Mouse (Mus musculus) hindbrain, embryonic 12.5 days (tissue): Measurements from ENCODE around the gene Mcl1. TPM values are rescaled to one million over a fixed set of nuclear protein-coding genes. Genes with fewer than 3 reads are reported as not detected.

Source experiments
- ATAC-seq: fragments of 200-750 bp; cut with Nextera tagmentation; 2 replicates; pipeline ENCODE4 v1.8.0; 2017; ENCODE audit warnings: moderate TSS enrichment; ENCODE audit not compliant: low FRiP score
- H3K27ac ChIP-seq: fragments of 300-500 bp; sonication (generic); 2 replicates; pipeline ENCODE4 v1.5.1; 2016; ENCODE audit warnings: mild to moderate bottlenecking
- H3K27me3 ChIP-seq: fragments of 300-500 bp; sonication (generic); 2 replicates; pipeline ENCODE4 v1.6.1; 2016; ENCODE audit warnings: mild to moderate bottlenecking
- H3K36me3 ChIP-seq: fragments of 300-500 bp; sonication (generic); 2 replicates; pipeline ENCODE4 v1.6.1; 2016; ENCODE audit warnings: mild to moderate bottlenecking
- H3K4me1 ChIP-seq: fragments of 300-500 bp; sonication (generic); 2 replicates; pipeline ENCODE4 v1.6.1; 2016
- H3K4me2 ChIP-seq: fragments of 300-500 bp; sonication (generic); replicated peaks from 2 replicates; pipeline ENCODE4 v1.6.1; 2016; ENCODE audit warnings: mild to moderate bottlenecking
- H3K4me3 ChIP-seq: fragments of 300-500 bp; sonication (generic); 2 replicates; pipeline ENCODE4 v1.5.1; 2016; ENCODE audit warnings: mild to moderate bottlenecking
- H3K9ac ChIP-seq: fragments of 300-500 bp; sonication (generic); 2 replicates; pipeline ENCODE4 v1.6.1; 2016; ENCODE audit warnings: mild to moderate bottlenecking, moderate library complexity
- H3K9me3 ChIP-seq: fragments of 300-500 bp; sonication (generic); replicated peaks from 2 replicates; pipeline ENCODE4 v1.6.1; 2016; ENCODE audit warnings: mild to moderate bottlenecking
- WGBS: fragments of 180-500 bp; shearing (Covaris S2); methylation state at CpG from one replicate; pipeline ENCODE4 v1.1.7; 2016; 5-methylcytosine and 5-hydroxymethylcytosine counted together
- polyA plus RNA-seq: library from polyadenylated mRNA; unstranded; fragments of >200 nt; fragmentation: Nextera tagmentation; extraction: Ambion mirVana; gene quantifications from 2 replicates; pipeline ENCODE4 v1.2.1, GENCODE M21; 2016

Gene Mcl1
- polyA plus RNA-seq, 1 experiment from 2014 or later = 86.4 TPM

DNA sequence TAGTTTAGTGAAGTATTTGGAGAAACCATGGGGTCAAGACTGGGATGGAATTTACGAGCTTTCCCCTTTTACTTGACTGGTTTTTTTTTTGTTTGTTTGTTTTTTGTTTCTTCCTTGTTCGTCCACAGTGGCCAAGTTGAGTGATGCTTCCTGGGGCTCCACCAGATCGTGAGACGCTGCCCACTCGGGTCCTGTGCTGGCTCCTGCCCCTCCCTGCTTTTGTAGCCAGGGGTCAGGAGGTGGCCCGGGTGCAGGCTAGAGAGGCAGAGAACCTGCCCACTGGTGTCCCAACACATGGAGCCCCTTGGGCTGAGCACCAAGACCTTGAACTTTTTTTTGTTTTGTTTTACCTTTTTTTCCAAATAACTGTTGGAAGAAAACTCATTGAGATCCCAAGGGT, 27.3 kb upstream of the Mcl1 start:
- peaks cover 87% of the 10 kb centered on the region for H3K36me3 ChIP-seq
- WGBS = 75% methylated on average over 6 of the region's 6 CpGs

DNA sequence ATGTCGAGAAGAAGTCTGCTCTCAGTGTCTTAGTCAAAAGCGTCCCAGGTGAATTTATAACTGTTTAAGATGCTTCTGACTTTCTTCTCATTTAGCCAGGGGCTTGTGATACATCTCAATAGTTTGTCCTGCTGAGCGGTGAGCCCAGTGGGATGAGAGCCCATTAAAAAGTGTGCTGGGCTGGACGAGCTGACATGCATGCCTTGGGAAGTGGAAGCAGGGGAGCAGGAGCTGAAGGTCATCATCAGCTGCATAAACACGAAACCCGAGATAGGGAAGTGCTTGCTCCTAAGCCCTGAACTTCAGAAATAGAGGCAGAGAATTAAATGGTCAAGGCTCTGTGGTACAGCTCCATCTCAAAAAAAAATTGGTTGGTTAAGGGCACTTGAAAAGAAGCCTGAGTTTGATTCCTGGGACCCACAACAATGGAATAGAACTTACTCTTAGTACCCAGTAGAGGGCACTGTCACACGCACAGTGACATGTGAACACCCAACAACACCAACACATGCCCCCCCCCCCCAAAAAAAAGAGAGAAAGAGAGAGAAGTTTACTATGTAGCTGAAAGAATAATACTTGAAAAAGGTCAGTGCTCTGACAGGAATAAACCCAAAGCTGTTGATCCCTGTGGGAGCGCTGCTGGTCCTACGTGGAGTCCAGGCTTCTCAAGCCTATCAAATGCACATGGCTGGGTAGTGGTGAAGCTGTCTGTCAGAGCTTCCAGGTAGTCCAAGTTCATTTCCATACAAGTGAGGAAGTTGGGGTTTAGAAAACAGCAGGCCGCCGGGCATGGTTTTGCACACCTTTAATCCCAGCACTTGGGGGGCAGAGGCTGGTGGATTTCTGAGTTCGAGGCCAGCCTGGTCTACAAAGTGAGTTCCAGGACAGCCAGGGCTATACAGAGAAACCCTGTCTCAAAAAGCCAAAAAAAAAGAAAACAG, 25.7 kb upstream of the Mcl1 start:
- H3K27ac ChIP-seq = no peak overlapping the region
- no peaks in the 10 kb centered on the region for H3K27me3 ChIP-seq
- no peak overlapping the region for H3K9ac ChIP-seq
- ATAC-seq = no peak
- H3K36me3 ChIP-seq = peaks cover 90% of the 10 kb centered on the region
- H3K4me3 ChIP-seq = no peak overlapping the region
- H3K9me3 ChIP-seq = no peaks in the 10 kb centered on the region
- no peaks in the 10 kb centered on the region for H3K4me1 ChIP-seq
- WGBS = 79% methylated on average over 12 of the region's 12 CpGs
- H3K4me2 ChIP-seq = no peak overlapping the region

More for the DNA sequence above, 27.3 kb upstream of the Mcl1 start:
- peaks cover 1% of the 10 kb centered on the region for H3K4me1 ChIP-seq
- no peaks in the 10 kb centered on the region for H3K9me3 ChIP-seq
- ATAC-seq = no peak
- H3K27ac ChIP-seq = no peak overlapping the region
- no peak overlapping the region for H3K4me3 ChIP-seq
- no peak overlapping the region for H3K4me2 ChIP-seq
- no peak overlapping the region for H3K9ac ChIP-seq
- H3K27me3 ChIP-seq = no peaks in the 10 kb centered on the region

DNA sequence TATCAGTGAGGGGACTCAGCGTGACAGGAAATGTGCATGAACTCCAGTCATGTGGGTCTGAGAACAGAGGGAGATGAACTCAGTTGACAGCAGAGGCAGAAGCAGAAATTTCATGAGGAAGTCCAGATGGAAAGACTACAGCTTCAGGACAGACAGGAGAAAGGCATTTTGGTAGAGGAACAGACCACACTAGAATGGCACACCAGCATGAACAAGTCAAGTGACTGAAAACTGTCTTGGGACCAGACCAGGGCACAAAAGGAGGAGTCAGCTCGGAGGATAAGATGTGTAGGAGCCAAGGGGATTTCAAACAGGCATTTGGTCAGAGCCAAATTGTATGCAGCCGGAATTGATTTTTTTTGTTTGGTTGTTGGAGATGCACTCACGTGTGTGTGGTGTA, 23.0 kb upstream of the Mcl1 start:
- H3K36me3 ChIP-seq = peaks cover 87% of the 10 kb centered on the region
- no peak overlapping the region for H3K27ac ChIP-seq
- H3K9ac ChIP-seq = no peak overlapping the region
- H3K4me3 ChIP-seq = no peak overlapping the region
- H3K4me1 ChIP-seq = no peaks in the 10 kb centered on the region
- ATAC-seq = no peak
- no peak overlapping the region for H3K4me2 ChIP-seq
- H3K27me3 ChIP-seq = no peaks in the 10 kb centered on the region
- WGBS = 81% methylated on average over 4 of the region's 4 CpGs
- no peaks in the 10 kb centered on the region for H3K9me3 ChIP-seq

DNA sequence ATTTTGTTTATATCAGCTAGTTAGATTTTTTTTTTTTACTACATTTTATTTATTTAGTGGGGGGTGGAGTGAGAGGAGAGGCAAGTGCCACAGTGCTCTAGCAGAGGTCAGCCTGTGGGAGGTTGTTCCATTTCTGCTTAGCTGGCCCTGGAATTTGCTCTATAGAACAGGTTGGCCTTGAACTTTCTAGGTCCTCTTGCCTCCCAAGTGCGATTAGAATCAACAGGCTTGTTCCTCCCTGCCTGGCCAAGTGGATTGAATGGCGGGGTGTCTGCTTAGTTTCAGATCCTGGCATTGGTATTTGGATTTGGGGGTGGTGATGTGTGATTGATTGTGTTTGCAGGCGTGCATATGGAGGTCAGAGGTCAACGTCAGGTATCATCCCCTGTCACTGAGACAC, 22.5 kb upstream of the Mcl1 start:
- peaks cover 84% of the 10 kb centered on the region for H3K36me3 ChIP-seq
- no peak overlapping the region for H3K27ac ChIP-seq
- no peak for ATAC-seq
- no peak overlapping the region for H3K4me3 ChIP-seq
- 86% methylated on average over 4 of the region's 4 CpGs for WGBS
- no peaks in the 10 kb centered on the region for H3K9me3 ChIP-seq
- no peaks in the 10 kb centered on the region for H3K27me3 ChIP-seq
- H3K4me2 ChIP-seq = no peak overlapping the region
- H3K9ac ChIP-seq = no peak overlapping the region
- H3K4me1 ChIP-seq = no peaks in the 10 kb centered on the region

DNA sequence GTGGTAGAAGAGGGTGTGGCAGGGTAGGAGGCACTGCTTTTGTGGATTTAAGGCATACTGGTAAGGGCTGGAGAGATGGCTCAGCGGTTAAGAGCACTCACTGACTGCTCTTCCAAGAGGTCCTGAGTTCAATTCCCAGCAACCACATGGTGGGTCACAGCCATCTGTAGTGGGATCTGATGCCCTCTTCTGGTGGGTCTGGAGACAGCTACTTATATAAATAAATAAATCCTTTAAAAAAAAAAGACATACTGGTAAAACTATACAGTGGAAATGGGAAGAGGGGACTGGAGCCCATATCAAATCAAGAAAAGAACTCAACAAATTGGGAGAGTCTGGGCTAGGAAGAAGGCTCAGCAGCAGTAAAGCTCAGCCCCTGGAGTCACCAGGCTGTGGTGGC, 18.9 kb upstream of the Mcl1 start:
- Histone ChIP-seq H3K9me3 (no peaks in the 10 kb centered on the region), H3K4me3 (no peak overlapping the region), H3K4me1 (no peaks in the 10 kb centered on the region), H3K36me3 (peaks cover 55% of the 10 kb centered on the region), H3K4me2 (no peak overlapping the region), H3K9ac (no peak overlapping the region), H3K27me3 (no peaks in the 10 kb centered on the region), H3K27ac (no peak overlapping the region)
- WGBS = 95% methylated on average over 1 of the region's 1 CpGs
- no peak for ATAC-seq

DNA sequence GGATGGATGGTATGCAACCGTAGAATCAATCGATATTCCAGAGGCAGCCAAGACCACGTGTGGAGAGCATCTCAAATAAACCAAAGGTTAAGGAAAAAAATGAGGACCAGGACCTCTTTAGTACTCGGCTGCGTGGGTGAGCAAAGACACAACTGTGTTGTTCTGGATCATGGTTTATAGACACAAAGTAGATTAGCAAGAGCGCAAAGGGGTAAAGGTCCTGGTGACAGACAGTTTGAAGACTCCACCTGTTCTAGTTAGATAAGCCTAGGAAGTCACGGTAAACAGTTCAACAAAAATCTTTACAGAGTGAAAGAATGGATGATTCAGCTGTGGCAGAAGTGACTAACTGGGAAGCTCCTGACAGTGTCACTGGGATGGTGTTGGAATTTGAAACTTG, 15.5 kb upstream of the Mcl1 start:
- Histone ChIP-seq H3K4me2 (no peak overlapping the region), H3K9me3 (no peaks in the 10 kb centered on the region), H3K36me3 (peaks cover 24% of the 10 kb centered on the region), H3K27me3 (no peaks in the 10 kb centered on the region), H3K9ac (no peak overlapping the region), H3K4me3 (no peak overlapping the region), H3K4me1 (no peaks in the 10 kb centered on the region), H3K27ac (no peak overlapping the region)
- 90% methylated on average over 7 of the region's 7 CpGs for WGBS
- no peak for ATAC-seq

DNA sequence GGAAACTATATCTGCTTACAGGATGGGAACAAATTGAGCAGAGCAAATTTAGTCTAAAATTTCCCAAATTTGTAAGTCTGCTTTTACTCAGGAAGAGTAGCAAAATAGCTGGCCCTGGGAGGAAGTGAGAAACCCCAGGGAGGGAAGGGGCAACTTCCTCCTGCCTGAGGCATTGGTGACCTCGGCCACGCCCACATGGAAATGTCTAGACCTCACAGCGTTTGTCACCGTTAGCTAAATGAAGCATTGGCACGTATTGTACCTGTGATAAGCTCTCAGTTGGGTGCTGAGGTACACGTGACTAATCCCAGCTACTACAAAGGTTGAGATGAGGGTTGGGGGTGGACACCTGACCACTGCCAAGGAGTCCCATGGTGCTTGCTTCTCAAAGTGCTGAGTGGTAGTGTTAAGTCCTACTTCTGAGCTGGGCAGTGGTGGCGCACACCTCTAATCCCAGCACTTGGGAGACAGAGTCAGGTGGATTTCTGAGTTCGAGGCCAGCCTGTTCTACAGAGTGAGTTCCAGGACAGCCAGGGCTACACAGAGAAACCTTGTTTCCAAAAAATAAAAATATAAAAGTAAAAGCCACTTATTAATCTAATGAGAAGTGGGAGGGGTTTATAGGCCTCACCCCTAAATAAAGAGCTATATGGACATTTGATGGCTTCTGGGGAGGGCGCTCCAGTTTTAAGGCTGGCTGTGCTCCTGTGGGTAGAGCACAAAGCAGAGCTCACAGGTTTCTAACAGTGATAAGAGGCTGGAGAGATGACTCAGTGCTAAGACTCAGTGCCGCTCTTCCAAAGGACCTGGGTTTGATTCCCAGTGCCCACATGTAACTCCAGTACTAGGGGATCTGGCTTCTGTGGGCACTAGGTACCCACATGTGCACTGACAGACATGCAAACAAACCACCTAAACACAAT, 13.0 kb upstream of the Mcl1 start:
- Histone ChIP-seq H3K27me3 (no peaks in the 10 kb centered on the region), H3K36me3 (0 out of 2 replicates have a peak, but pooled peaks cover 3% of the 10 kb centered on the region), H3K4me3 (no peak overlapping the region), H3K4me1 (no peaks in the 10 kb centered on the region), H3K9ac (no peak overlapping the region), H3K9me3 (no peaks in the 10 kb centered on the region), H3K27ac (no peak overlapping the region), H3K4me2 (no peak overlapping the region)
- ATAC-seq = no peak
- WGBS = 67% methylated on average over 10 of the region's 10 CpGs

DNA sequence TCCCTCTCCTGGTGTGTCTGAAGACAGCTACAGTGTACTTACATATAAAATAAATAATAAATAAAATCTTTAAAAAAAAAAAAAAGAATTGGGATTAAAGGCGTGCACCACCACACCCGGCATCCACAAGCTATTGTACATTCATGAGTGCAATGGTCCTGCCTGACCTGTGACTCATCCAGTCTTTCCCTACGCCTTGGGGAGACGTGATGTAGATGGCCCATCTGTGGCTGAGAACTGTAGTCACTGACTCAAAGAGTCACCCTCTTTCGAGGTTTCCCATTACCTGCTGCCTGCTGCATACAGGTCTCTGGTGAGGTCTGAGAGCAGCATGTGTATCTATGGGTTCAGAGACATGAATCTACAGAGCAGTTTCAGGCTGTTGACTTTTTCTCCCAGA, 10.6 kb upstream of the Mcl1 start:
- Histone ChIP-seq H3K4me1 (no peaks in the 10 kb centered on the region), H3K9me3 (no peaks in the 10 kb centered on the region), H3K27ac (no peak overlapping the region), H3K4me2 (no peak overlapping the region), H3K4me3 (no peak overlapping the region), H3K27me3 (no peaks in the 10 kb centered on the region), H3K36me3 (no peaks in the 10 kb centered on the region), H3K9ac (no peak overlapping the region)
- no peak for ATAC-seq
- WGBS = 93% methylated on average over 5 of the region's 5 CpGs

DNA sequence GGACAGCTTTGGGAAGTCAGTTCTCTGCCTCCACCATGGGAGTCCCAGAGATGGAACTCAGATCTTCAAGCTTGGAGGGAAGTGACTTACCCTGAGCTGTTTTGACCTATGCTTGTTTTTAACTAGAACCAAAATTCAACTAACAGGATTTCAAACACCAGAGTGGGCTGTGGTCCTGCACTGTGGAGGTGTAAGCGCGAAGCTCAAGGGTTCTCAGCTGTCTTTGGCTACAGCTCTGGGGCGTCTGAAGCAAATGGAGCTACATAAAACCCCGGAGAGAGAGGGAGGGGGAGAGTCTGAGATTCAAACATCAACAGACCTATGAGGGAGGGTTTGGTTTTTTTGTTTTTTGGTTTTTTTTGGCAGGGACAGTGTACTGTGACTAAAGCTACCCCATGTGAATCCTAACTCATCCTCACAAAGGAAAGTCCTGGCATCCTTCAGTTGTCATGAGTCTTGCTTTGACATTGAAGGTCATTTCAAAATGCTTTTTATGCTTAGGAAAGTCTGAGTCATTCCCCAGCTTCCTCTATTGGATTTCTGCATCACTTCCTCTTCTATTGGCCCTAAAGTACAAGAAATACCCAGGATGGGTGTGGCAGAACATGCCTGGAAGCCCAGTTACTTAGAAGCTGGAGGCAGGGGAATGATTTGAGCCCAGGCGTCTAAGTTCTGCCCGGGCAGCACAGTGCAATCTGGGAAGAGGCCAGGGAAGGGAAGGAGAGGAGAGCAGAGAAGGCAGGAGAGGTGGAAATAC, 8.1 kb upstream of the Mcl1 start:
- H3K27me3 ChIP-seq = no peaks in the 10 kb centered on the region
- no peaks in the 10 kb centered on the region for H3K9me3 ChIP-seq
- WGBS = 78% methylated on average over 6 of the region's 6 CpGs
- ATAC-seq = no peak
- no peak overlapping the region for H3K9ac ChIP-seq
- peaks cover 5% of the 10 kb centered on the region; the same call in 1 of the 2 replicates for H3K4me1 ChIP-seq
- no peak overlapping the region for H3K4me2 ChIP-seq
- H3K36me3 ChIP-seq = no peaks in the 10 kb centered on the region
- H3K27ac ChIP-seq = no peak overlapping the region
- no peak overlapping the region for H3K4me3 ChIP-seq

DNA sequence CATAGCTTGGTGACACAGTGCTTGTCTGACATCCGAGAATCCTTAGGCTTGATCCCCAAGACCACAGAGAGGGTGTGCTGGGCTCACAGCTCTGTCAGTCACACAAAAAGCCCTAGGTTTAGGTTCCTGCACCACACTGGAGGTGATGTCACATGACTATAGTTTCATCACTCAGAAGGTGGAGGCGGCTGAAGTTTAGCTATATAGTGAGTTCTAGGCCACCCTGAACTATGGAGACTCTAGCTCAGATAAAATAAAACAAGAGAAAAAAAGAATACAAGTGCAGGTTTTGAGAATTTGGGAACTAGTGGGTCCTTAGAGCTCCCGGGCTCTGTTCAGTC, 7.6 kb upstream of the Mcl1 start:
- 92% methylated on average over 3 of the region's 3 CpGs for WGBS
- H3K4me3 ChIP-seq = no peak overlapping the region
- peaks cover 5% of the 10 kb centered on the region; the same call in 1 of the 2 replicates for H3K4me1 ChIP-seq
- no peak overlapping the region for H3K4me2 ChIP-seq
- no peak overlapping the region for H3K27ac ChIP-seq
- no peak overlapping the region for H3K9ac ChIP-seq
- ATAC-seq = no peak
- no peaks in the 10 kb centered on the region for H3K36me3 ChIP-seq
- no peaks in the 10 kb centered on the region for H3K27me3 ChIP-seq
- H3K9me3 ChIP-seq = no peaks in the 10 kb centered on the region

DNA sequence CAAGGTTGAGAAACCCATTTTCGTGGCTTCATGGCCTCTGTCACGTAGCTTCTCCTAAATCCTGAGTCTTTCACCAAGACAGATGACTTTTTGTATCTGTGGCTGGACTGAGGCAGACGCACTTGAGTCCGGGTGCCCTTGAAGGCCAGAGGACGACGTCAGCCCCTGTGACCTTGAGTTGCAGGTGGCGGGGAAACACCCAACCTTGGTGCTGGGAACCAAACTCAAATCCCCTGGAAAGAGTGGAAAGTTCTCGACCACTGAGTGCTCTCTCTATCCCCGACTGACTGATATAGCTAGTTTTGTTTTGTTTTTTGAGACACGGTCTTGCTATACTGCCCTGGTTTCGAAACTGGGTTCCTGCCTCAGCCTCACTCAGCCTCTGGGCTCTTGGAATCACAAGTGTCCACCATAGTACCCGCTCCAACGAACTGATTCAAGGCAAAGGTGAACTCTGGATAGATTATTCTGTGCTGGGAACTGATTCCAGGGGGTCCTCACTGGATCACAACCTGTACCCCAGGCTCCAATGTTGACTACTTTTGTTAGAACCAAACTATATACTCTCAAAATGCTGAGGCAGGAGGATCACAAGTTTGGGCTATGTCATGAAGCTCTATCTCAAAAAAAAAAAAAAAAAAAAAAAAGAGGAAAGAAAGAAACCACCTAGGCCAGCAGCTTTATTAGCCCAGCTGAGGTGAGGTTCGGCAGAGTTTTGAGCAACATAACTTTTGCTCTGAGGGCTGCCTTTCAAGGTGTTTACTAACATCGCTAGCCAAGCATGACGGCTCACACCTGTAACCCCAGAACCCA, 7.0 kb upstream of the Mcl1 start:
- H3K27me3 ChIP-seq = no peaks in the 10 kb centered on the region
- H3K36me3 ChIP-seq = no peaks in the 10 kb centered on the region
- H3K9ac ChIP-seq = no peak overlapping the region
- no peaks in the 10 kb centered on the region for H3K9me3 ChIP-seq
- no peak overlapping the region for H3K27ac ChIP-seq
- no peak overlapping the region for H3K4me3 ChIP-seq
- 91% methylated on average over 16 of the region's 16 CpGs for WGBS
- H3K4me2 ChIP-seq = no peak overlapping the region
- H3K4me1 ChIP-seq = peaks cover 5% of the 10 kb centered on the region; the same call in 1 of the 2 replicates
- no peak for ATAC-seq
